Mouse (Mus musculus) urinary bladder, postnatal 0 days (tissue): Measurements from ENCODE around the gene Fzd10. TPM values are rescaled to one million over a fixed set of nuclear protein-coding genes. Genes with fewer than 3 reads are reported as not detected.

Experiments
- polyA plus RNA-seq: library from polyadenylated mRNA; unstranded; fragments of >200 nt; fragmentation: Nextera tagmentation; extraction: Ambion mirVana; gene quantifications from 2 replicates; pipeline ENCODE4 v1.2.1, GENCODE M21; 2015

The Fzd10 gene
- 0.25 and 0.29 TPM in 2 replicates for polyA plus RNA-seq

DNA sequence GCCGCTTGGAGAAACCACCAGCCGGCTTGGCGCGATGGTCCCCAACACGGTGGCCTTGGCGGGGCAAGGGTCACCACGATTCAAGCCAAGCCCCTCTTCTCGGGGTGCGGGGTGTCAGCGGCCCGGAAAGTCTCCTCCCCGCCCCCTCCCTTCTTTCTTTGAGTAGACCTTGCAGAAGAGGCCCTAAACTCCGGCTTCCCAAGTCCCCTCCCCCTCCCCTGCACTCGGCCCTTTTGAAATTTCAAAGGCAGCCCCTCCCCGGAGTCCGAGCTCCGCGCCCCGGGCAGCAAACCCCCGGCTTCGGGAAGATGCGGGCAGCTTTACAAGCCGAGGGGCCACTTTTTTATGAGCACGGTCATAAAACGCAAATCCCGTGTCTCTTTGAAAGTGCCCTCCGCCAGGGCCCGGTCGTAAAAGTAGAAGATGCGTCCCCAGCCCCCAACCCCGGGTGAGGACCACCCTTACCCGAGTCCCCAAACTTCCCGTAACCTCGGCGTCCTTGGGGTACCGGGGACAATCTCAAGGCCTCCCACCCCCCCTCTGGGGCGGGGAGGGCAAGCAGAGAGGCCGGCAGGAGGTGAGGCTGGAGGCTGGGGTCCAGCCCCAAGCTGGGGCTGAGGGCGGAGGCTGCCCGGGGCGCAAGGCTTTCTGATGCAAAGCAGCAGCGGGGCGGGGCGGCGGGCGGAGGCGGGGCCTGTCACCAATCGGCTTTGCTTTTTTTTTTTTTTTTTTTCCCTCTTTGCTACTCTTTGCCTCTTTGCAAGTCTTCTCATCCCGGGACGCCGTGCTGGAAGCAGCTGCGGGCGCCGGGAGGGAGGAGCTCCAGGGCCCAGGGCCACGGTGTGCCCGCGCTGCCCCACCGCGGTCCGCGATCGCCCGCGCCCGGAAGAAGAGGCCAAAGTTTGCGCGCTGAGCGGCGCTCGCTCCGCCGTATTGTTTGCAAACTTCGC is at the start of gene Fzd10:
TSS of gene Fzd10 (plus strand) at position 773 of the 950 bp plus-strand sequence.

Other genes starting within 250 kb of the Fzd10 start
- gene Tmem132d, start 167.8 kb upstream of the Fzd10 start, polyA plus RNA-seq, result 0.11 and 0.35 TPM in 2 replicates
- not detected in 2 replicates for gene Piwil1, start 101.7 kb downstream of the Fzd10 start, polyA plus RNA-seq